Mouse (Mus musculus) neural tube, embryonic 14.5 days (tissue): ENCODE measurements around the gene Clcn2. TPM values are rescaled to one million over a fixed set of nuclear protein-coding genes. Genes with fewer than 3 reads are reported as not detected.

Experiments used
- ATAC-seq: fragments of 200-750 bp; cut with Nextera tagmentation; 2 replicates; pipeline ENCODE4 v1.8.0; 2017; ENCODE audit warnings: low read depth, mild to moderate bottlenecking, moderate TSS enrichment, moderate library complexity
- H3K27ac ChIP-seq: fragments of 300-500 bp; sonication (generic); 2 replicates; pipeline ENCODE4 v1.5.1; 2014; ENCODE audit warnings: low read depth, mild to moderate bottlenecking, control low read depth, low read length, moderate library complexity, mixed read lengths
- H3K27me3 ChIP-seq: fragments of 300-500 bp; sonication (generic); 2 replicates; pipeline ENCODE4 v1.6.1; 2014; ENCODE audit warnings: low read length; ENCODE audit not compliant: control insufficient read depth, insufficient read depth
- H3K36me3 ChIP-seq: fragments of 300-500 bp; sonication (generic); 2 replicates; pipeline ENCODE4 v1.6.1; 2014; ENCODE audit warnings: low read length, mixed read lengths; ENCODE audit not compliant: control insufficient read depth, insufficient read depth
- H3K4me1 ChIP-seq: fragments of 300-500 bp; sonication (generic); 2 replicates; pipeline ENCODE4 v1.6.1; 2014; ENCODE audit warnings: low read length; ENCODE audit not compliant: control insufficient read depth, insufficient read depth
- H3K4me2 ChIP-seq: fragments of 300-500 bp; sonication (generic); 2 replicates; pipeline ENCODE4 v1.6.1; 2014; ENCODE audit warnings: mild to moderate bottlenecking, low read depth, low read length, control low read depth
- H3K4me3 ChIP-seq: fragments of 300-500 bp; sonication (generic); 2 replicates; pipeline ENCODE4 v1.5.1; 2014; ENCODE audit warnings: low read depth, low read length, control low read depth, mixed read lengths
- H3K9ac ChIP-seq: fragments of 300-500 bp; sonication (generic); replicated peaks from 2 replicates; pipeline ENCODE4 v1.6.1; 2014; ENCODE audit warnings: low read depth, mild to moderate bottlenecking, control low read depth, low read length, mixed read lengths
- H3K9me3 ChIP-seq: fragments of 300-500 bp; sonication (generic); 2 replicates; pipeline ENCODE4 v1.6.1; 2016; ENCODE audit warnings: low read length; ENCODE audit not compliant: control insufficient read depth
- WGBS: fragments of 180-500 bp; shearing (Covaris S2); extraction: QIAGEN DNeasy Blood & Tissue Kit; methylation state at CpG from one replicate; pipeline ENCODE4 v1.1.7; 2014; 5-methylcytosine and 5-hydroxymethylcytosine counted together
- polyA plus RNA-seq: library from polyadenylated mRNA; unstranded; fragments of >200 nt; fragmentation: Nextera tagmentation; extraction: Ambion mirVana; gene quantifications from 2 replicates; pipeline ENCODE4 v1.2.1, GENCODE M21; 2014

The Clcn2 gene
- polyA plus RNA-seq, 1 experiment from 2014 or later: 30.7 TPM

DNA sequence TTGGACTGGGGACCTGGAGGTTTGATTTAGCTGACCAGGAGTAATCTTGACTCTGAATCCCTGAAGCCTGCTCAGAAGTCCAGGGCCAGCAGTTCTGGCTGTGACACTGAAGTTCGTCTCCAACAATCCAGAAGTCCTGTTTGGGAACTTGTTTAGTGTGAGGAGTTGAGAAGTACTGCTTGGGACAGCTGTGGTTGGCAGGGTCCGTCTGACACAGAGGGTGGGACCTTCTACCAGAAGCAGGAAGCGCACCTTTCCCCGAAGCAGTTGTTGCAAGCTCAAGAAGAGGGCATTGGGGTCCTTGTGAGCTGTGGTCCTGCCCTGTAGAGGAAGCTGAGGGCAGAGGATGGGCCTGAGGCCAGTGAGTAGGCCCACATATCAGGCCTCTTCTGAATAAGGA lies 8.2 kb upstream of the Clcn2 start:
- Histone ChIP-seq H3K27ac (no peak overlapping the region), H3K4me3 (no peak overlapping the region), H3K9ac (no peak overlapping the region), H3K4me2 (no peak overlapping the region), H3K4me1 (no peaks in the 10 kb centered on the region), H3K9me3 (no peaks in the 10 kb centered on the region), H3K27me3 (no peaks in the 10 kb centered on the region), H3K36me3 (peaks cover 4% of the 10 kb centered on the region; the same call in 1 of the 2 replicates)
- ATAC-seq: no peak
- 85% methylated on average over 4 of the region's 4 CpGs for WGBS

DNA sequence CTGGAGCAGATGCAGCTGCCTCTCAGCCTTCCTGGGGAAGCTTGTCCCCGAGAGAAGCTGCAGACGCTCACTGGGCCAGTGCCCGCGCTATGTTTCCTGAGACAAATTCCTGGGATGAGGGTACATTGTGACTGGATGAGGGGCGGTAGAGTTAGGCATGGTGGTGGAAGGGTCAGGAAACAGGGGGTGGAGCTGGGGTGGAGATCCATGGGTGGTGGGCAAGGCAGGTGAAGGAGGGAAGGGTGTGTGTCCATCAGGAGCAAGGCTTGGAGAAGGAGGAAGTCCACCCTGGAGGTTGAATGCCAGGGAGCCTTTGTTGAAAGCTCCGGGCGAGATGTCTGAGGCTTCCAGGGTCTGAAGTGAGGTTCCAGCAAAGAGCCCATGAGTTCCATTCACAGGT lies 7.8 kb upstream of the Clcn2 start:
- Histone ChIP-seq H3K4me3 (no peak overlapping the region), H3K36me3 (peaks cover 4% of the 10 kb centered on the region; the same call in 1 of the 2 replicates), H3K4me1 (no peaks in the 10 kb centered on the region), H3K27ac (no peak overlapping the region), H3K9ac (no peak overlapping the region), H3K4me2 (no peak overlapping the region), H3K9me3 (no peaks in the 10 kb centered on the region), H3K27me3 (no peaks in the 10 kb centered on the region)
- 88% methylated on average over 7 of the region's 7 CpGs for WGBS
- ATAC-seq: no peak

DNA sequence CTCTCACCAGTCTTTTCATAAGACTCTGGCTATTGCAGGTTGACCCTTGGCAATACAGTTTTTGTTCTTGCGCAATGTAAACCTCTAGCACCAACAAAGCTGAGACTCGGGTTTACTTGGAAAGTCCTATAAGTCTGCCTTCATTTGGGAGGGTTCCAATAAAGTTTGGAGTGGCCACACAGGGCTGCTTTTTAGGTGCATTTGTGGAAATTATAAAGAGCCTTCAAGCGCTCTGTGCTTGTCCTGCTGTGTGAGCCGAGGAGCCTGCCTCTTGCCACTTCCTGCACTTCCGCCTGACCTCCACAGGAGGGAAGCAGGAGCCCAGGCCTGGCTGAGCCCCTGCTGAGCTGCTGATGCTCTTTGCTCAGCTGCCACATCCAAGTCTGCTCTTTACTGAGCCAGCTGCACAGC lies 6.8 kb upstream of the Clcn2 start:
- Histone ChIP-seq H3K27me3 (no peaks in the 10 kb centered on the region), H3K36me3 (peaks cover 7% of the 10 kb centered on the region; the same call in 1 of the 2 replicates), H3K9ac (no peak overlapping the region), H3K4me3 (no peak overlapping the region), H3K4me2 (no peak overlapping the region), H3K9me3 (no peaks in the 10 kb centered on the region), H3K4me1 (no peaks in the 10 kb centered on the region), H3K27ac (no peak overlapping the region)
- ATAC-seq: peak; percentile 72; the same call in 1 of the 2 replicates
- WGBS: 35% methylated on average over 5 of the region's 5 CpGs

DNA sequence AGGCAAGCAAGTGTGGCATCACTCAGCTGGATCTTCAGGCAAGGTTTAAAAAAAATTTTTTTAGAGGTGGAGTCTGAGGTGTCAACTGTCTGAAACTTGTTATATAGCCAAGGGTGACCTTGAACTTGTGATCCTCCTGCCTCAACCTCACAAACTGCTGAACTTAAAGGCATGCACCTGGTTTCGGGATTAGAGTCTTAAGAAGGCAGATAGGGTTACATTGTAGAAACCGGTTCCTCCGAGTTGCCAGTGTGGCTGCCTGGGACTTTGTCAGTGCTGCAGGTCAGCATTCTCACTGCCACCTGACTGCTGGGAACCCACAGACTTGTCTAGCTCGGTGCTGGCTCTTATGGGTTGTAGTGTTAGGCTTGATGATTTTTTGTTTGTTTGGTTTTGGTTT lies 5.7 kb upstream of the Clcn2 start:
- no peak for ATAC-seq
- WGBS: 76% methylated on average over 4 of the region's 4 CpGs
- no peaks in the 10 kb centered on the region for H3K27me3 ChIP-seq

DNA sequence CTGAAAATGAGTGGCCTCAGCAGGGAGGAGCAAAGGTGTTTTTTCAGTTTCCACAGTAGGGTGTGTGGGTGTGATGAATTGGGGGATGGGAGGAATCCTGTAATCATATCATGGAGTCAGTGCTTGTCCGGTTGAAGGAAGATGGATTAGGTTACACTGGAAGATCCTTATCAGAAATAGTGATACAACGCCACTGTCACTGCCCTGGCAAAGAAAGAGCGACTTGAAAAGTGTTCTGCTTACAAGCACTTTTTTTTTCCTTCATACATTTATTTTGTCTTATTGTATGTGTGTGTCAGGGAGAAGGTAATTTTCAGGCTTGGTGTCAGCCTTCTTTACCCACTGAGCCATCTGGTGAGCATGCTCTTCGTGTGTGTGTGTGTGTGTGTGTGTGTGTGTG lies 5.2 kb upstream of the Clcn2 start:
- Histone ChIP-seq H3K4me2 (no peak overlapping the region), H3K27ac (no peak overlapping the region), H3K9me3 (no peaks in the 10 kb centered on the region), H3K4me3 (no peak overlapping the region), H3K4me1 (peaks cover 8% of the 10 kb centered on the region), H3K27me3 (no peaks in the 10 kb centered on the region), H3K36me3 (peaks cover 7% of the 10 kb centered on the region; the same call in 1 of the 2 replicates), H3K9ac (no peak overlapping the region)
- ATAC-seq: no peak
- WGBS: 82% methylated on average over 4 of the region's 4 CpGs

More for the DNA sequence above, 5.7 kb upstream of the Clcn2 start:
- Histone ChIP-seq H3K36me3 (peaks cover 7% of the 10 kb centered on the region; the same call in 1 of the 2 replicates), H3K4me2 (no peak overlapping the region), H3K9me3 (no peaks in the 10 kb centered on the region), H3K9ac (no peak overlapping the region), H3K4me1 (peaks cover 7% of the 10 kb centered on the region), H3K4me3 (no peak overlapping the region), H3K27ac (no peak overlapping the region)

DNA sequence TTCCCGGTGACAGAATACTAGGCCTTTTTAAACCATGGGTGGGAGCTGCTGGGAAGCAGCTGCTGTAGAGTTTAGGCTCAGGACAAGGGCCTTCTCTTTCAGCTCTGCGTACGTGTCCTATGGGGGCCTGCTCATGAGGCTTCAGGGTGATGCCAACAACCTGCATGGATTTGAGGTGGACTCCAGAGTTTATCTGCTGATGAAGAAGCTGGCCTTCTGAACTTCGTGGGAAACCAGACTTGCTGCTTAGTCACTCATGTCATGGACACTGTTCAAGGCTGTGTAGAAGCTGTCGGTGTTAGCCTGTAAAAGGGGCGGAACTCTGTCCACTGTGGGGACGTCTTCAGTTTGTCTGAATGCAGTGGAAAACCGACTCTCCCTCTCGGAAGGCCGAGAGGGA lies 4.3 kb upstream of the Clcn2 start:
- Histone ChIP-seq H3K4me1 (peaks cover 12% of the 10 kb centered on the region), H3K4me3 (no peak overlapping the region), H3K4me2 (no peak overlapping the region), H3K36me3 (peaks cover 7% of the 10 kb centered on the region; the same call in 1 of the 2 replicates), H3K27ac (no peak overlapping the region), H3K27me3 (no peaks in the 10 kb centered on the region), H3K9me3 (no peaks in the 10 kb centered on the region), H3K9ac (no peak overlapping the region)
- ATAC-seq: no peak
- 89% methylated on average over 10 of the region's 10 CpGs for WGBS

DNA sequence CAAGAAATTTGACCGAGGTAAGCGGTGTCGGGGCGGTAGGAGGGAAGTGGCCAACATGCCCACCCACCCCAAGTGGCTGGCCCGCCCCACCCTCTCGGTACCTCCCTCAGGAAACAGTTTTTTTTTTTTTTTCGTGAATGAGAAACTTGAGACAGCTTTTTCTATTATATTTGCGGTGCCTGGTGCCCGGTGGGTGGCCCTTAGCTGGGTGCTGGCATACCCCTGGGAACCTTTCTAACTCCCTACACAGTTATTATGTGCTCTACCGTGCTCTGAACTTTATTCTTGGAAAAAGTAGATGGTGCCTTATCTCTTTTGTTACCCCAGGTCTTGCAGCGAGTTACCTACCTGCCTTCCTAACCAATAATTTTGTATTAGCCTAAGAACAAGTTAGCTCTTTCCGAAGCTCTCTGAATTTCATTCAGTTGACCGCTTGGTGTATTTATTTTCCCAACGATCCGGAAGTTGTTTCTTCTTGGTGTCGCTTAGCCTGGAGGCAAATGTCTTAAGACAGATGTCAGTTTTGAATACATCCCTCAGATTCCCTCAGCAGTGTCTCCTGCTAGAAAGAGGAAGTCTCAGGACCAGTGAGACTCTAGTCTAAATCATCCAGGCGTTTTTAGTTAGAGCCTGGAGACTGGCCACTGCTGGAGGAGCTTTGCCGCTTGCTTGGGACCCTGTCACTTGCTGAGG lies 578 bp upstream of the Clcn2 start:
- peak overlapping the region; percentile 96 for H3K4me2 ChIP-seq
- 4% methylated on average over 18 of the region's 18 CpGs for WGBS
- H3K4me1 ChIP-seq: peaks cover 35% of the 10 kb centered on the region
- no peaks in the 10 kb centered on the region for H3K27me3 ChIP-seq
- peaks cover 7% of the 10 kb centered on the region; the same call in 1 of the 2 replicates for H3K36me3 ChIP-seq
- H3K9me3 ChIP-seq: no peaks in the 10 kb centered on the region
- H3K9ac ChIP-seq: peak overlapping the region; percentile 74
- peak overlapping the region; percentile 91; the same call in 1 of the 2 replicates for H3K27ac ChIP-seq
- H3K4me3 ChIP-seq: peak overlapping the region; percentile 65
- no peak; the same call in 1 of the 2 replicates for ATAC-seq

DNA sequence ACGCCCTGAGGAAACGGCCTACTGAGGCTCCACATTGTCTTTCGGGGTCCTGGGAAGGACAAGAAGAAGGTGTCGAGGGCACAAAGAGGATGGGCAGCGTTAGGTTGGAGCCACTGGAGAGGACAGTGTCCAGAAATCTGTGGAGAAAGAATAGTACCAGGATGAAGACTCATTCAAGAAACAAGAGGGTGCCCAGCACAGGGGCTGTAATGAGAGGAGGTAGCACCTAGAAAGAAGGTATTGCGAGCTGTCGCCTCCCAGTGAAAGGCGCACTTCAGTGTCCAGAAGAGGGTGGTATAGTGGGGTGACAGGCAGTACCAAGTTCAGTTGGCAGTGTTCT lies 735 bp downstream of the Clcn2 start:
- Histone ChIP-seq H3K4me2 (peak overlapping the region; percentile 96), H3K9me3 (no peaks in the 10 kb centered on the region), H3K27ac (peak overlapping the region; percentile 91), H3K4me3 (peak overlapping the region; percentile 65), H3K9ac (peak overlapping the region; percentile 74), H3K27me3 (no peaks in the 10 kb centered on the region), H3K4me1 (peaks cover 35% of the 10 kb centered on the region), H3K36me3 (peaks cover 10% of the 10 kb centered on the region; the same call in 1 of the 2 replicates)
- ATAC-seq: no peak
- under 1% methylated on average over 8 of the region's 8 CpGs for WGBS

DNA sequence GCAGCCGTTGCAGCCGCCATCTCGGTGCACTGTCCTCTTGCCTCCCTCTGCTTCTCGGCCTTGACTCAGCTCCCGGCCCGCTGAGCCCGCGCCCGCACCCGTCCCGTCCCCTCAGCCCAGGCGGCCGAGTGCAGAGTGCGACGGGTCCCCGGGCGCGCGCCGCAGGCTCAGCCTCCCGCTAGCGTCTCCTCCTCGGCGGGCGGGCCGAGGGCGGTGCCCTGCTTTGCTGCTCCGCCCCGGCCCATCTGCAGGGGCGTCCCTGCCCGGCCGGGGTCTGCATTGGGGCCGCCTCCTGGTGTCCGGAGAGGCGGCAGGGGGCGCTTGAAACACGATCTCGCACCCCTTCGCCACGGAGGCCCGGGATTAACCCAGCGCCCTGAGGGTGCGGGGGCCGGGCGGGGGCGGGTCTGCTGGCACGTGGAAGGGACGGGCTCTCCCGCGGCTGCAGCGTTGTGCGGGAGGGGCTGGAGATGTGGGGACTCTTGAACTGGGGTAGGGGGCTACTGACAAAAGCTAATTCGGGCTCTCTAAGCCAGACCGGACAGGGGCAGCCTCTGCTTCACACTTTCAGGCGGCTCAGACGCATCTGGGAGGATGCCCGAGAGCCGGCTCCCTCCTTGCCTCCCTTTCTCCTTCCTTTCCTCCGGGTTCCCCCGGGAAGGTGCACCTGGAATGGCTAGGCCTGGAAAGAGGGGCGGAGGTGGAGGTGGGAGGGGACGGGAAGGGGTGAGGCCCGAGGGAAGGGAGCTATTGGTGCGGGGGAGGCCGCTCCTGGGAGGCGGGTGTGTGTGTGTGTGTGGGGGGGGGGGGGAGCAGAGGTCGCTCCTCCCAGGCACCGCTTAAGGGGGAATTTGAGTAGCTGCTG lies 1.3 kb downstream of the Clcn2 start:
- ATAC-seq: peak; percentile 85
- Histone ChIP-seq H3K4me3 (peak overlapping the region; percentile 65), H3K4me1 (peaks cover 35% of the 10 kb centered on the region)

More for the DNA sequence above, 1.3 kb downstream of the Clcn2 start:
- WGBS: under 1% methylated on average over 61 of the region's 68 CpGs
- H3K36me3 ChIP-seq: peaks cover 14% of the 10 kb centered on the region; the same call in 1 of the 2 replicates
- no peaks in the 10 kb centered on the region for H3K27me3 ChIP-seq
- peak overlapping the region; percentile 96 for H3K4me2 ChIP-seq
- peak overlapping the region; percentile 91 for H3K27ac ChIP-seq
- H3K9ac ChIP-seq: peak overlapping the region; percentile 74
- H3K9me3 ChIP-seq: no peaks in the 10 kb centered on the region
